In genomic region chr12:84407259-84407658, GRCm38 (mm10) we compare ENCODE assay signal across 16 mouse cellular contexts. TPM values are rescaled to one million over a fixed set of nuclear protein-coding genes. Genes with fewer than 3 reads are reported as not detected.
A peak's percentile ranks its signal among the peaks of the same experiment; 100 is the strongest.
DNase-seq lines count a peak whose midpoint lies in the region; ATAC-seq and TF ChIP-seq lines count a peak whose summit lies in the region.
"Had no signal": no experiment of that assay in that cellular context is flagged by ENCODE, and none has a peak within 500 bp of the region (broad histone marks: within the 10 kb centered on the region; RNA-seq: fewer than 3 reads in every experiment).

No protein-coding gene starts in this region.

- peak; percentile 21 for DNase-seq in cerebellum, adult 9-11 months
- no peak for DNase-seq in cerebellum, adult 2 months
- no peak for DNase-seq in liver, embryonic 14.5 days (ENCODE audit: low read depth in 3 of 3, low spot score in 3 of 3)
- peak; percentile 37 for DNase-seq in 416B (ENCODE audit: low read depth)
- peak; percentile 3 for DNase-seq in T-cell, adult 2 months (ENCODE audit: low spot score)
- DNase-seq in frontal cortex, adult 2 months (ENCODE audit: extremely low spot score in 1 of 2, low spot score in 1 of 2), result no peak
- DNase-seq in cerebellum, adult 9-10 months, result no peak
- DNase-seq: kidney, adult 8-10 months had no signal

- H3K4me2 ChIP-seq in liver, embryonic 14.5 days (ENCODE audit: low read depth), result peak overlapping the region; percentile 91; the same call in 1 of the 2 replicates
- H3K4me2 ChIP-seq in liver, embryonic 12.5 days, result no peak overlapping the region

- no peak for TF ChIP-seq POLR2A in cerebellum, adult 2 months (IDR thresholded peaks at IDR 0.05; ENCODE audit: borderline replicate concordance, insufficient read depth, low read length)

- no peak for ATAC-seq in liver, embryonic 14.5 days (ENCODE audit: insufficient read depth)
- ATAC-seq in liver, embryonic 12.5 days, result no peak

- H3K27ac ChIP-seq in cerebellum, adult 2 months (ENCODE audit: insufficient read depth, low read length), result no peak overlapping the region
- H3K27ac ChIP-seq in liver, embryonic 14.5 days, result no peak overlapping the region
- no peak overlapping the region for H3K27ac ChIP-seq in liver, embryonic 12.5 days
- H3K27ac ChIP-seq: embryonic facial prominence, embryonic 13.5 days; forebrain, embryonic 10.5 days; lung, embryonic 15.5 days; stomach, embryonic 15.5 days had no signal

- H3K9ac ChIP-seq in liver, embryonic 14.5 days (replicated peaks), result no peak overlapping the region
- no peak overlapping the region for H3K9ac ChIP-seq in liver, embryonic 12.5 days
- H3K9ac ChIP-seq: lung, embryonic 15.5 days; stomach, embryonic 15.5 days had no signal

- H3K4me3 ChIP-seq in cerebellum, adult 2 months (replicated peaks; ENCODE audit: insufficient read depth, low read depth, low read length), result no peak overlapping the region
- no peak overlapping the region for H3K4me3 ChIP-seq in liver, embryonic 14.5 days (ENCODE audit: insufficient read depth in 1 of 2, low read depth in 2 of 2, low read length in 2 of 2)
- no peak overlapping the region for H3K4me3 ChIP-seq in liver, embryonic 12.5 days

- 70% methylated on average over 4 of the region's 4 CpGs for WGBS in cerebellum, adult 2 months
- whole genome bisulfite sequencing in liver, embryonic 14.5 days (ENCODE audit: insufficient replicate concordance), result 49% methylated on average over 4 of the region's 4 CpGs
- WGBS in liver, embryonic 12.5 days (ENCODE audit: insufficient replicate concordance), result 56% methylated on average over 4 of the region's 4 CpGs

- H3K27me3 ChIP-seq in cerebellum, adult 2 months (ENCODE audit: control insufficient read depth, insufficient read depth, low read length), result no peaks in the 10 kb centered on the region
- H3K27me3 ChIP-seq in liver, embryonic 14.5 days (ENCODE audit: control insufficient read depth, insufficient read depth, low read length), result no peaks in the 10 kb centered on the region
- peaks cover 15% of the 10 kb centered on the region for H3K27me3 ChIP-seq in liver, embryonic 12.5 days (replicated peaks)
- H3K27me3 ChIP-seq: embryonic facial prominence, embryonic 13.5 days; heart, embryonic 15.5 days; hindbrain, embryonic 15.5 days; lung, embryonic 15.5 days; megakaryocyte, embryonic 14.5 days; stomach, embryonic 15.5 days had no signal

- TF ChIP-seq EP300 in liver, embryonic 14.5 days (IDR thresholded peaks at IDR 0.05; ENCODE audit: low read depth), result no peak

- TF ChIP-seq CTCF in cerebellum, adult 2 months (IDR thresholded peaks at IDR 0.05; ENCODE audit: borderline replicate concordance, insufficient read depth, low read depth, low read length), result no peak
- no peak for TF ChIP-seq CTCF in liver, embryonic 14.5 days (IDR thresholded peaks at IDR 0.05; ENCODE audit: low read depth)

- no peaks in the 10 kb centered on the region for H3K9me3 ChIP-seq in liver, embryonic 14.5 days (ENCODE audit: control insufficient read depth, low read length)
- H3K9me3 ChIP-seq in liver, embryonic 12.5 days (replicated peaks), result no peaks in the 10 kb centered on the region
- H3K9me3 ChIP-seq: embryonic facial prominence, embryonic 13.5 days; forebrain, embryonic 10.5 days; heart, embryonic 15.5 days; hindbrain, embryonic 15.5 days; lung, embryonic 15.5 days; megakaryocyte, embryonic 14.5 days; stomach, embryonic 15.5 days had no signal

- no peaks in the 10 kb centered on the region for H3K36me3 ChIP-seq in liver, embryonic 14.5 days (replicated peaks; ENCODE audit: control insufficient read depth, insufficient read depth, low read depth)
- H3K36me3 ChIP-seq in liver, embryonic 12.5 days, result no peaks in the 10 kb centered on the region
- H3K36me3 ChIP-seq: embryonic facial prominence, embryonic 13.5 days; forebrain, embryonic 10.5 days; heart, embryonic 15.5 days; hindbrain, embryonic 15.5 days; lung, embryonic 15.5 days; stomach, embryonic 15.5 days had no signal

- no peaks in the 10 kb centered on the region; the same call in 1 of the 2 replicates for H3K4me1 ChIP-seq in cerebellum, adult 2 months (ENCODE audit: control insufficient read depth, insufficient read depth, low read length)
- H3K4me1 ChIP-seq in liver, embryonic 14.5 days (replicated peaks; ENCODE audit: control insufficient read depth in 2 of 2, insufficient read depth in 2 of 2, low read length in 1 of 2), result peaks cover 4 to 8% of the 10 kb centered on the region in 2 experiments
- peaks cover 17% of the 10 kb centered on the region for H3K4me1 ChIP-seq in liver, embryonic 12.5 days

RNA-seq across cellular contexts. Expression of gene Entpd5, which starts 1.6 kb away (rescaled TPM):
- polyA plus RNA-seq in cerebellum, adult 2 months (2012; rRNA removed), result 26.2 and 29.0 TPM in 2 replicates
- 4.3 and 4.9 TPM in 2 replicates for polyA plus RNA-seq in liver, embryonic 14.5 days (2012; rRNA removed)
- 10.0 and 10.2 TPM in 2 replicates for polyA plus RNA-seq in liver, embryonic 14.5 days (2014; fragmentation: Nextera tagmentation; extraction: Ambion mirVana)
- 11.5 and 12.0 TPM in 2 replicates for polyA plus RNA-seq in liver, embryonic 12.5 days (2016; fragmentation: Nextera tagmentation; extraction: Ambion mirVana)
- 19.2 and 21.3 TPM in 2 replicates for polyA plus RNA-seq in frontal cortex, adult 2 months (2012; rRNA removed)

RNA-seq across cellular contexts. Expression of gene Bbof1, which starts 1.6 kb away (rescaled TPM):
- 4.3 and 4.4 TPM in 2 replicates for polyA plus RNA-seq in cerebellum, adult 2 months (2012; rRNA removed)
- polyA plus RNA-seq in liver, embryonic 14.5 days (2012; rRNA removed), result 0.12 and 0.33 TPM in 2 replicates
- 0.25 and 0.44 TPM in 2 replicates for polyA plus RNA-seq in liver, embryonic 14.5 days (2014; fragmentation: Nextera tagmentation; extraction: Ambion mirVana)
- 0.51 and 0.78 TPM in 2 replicates for polyA plus RNA-seq in liver, embryonic 12.5 days (2016; fragmentation: Nextera tagmentation; extraction: Ambion mirVana)
- 7.2 and 8.5 TPM in 2 replicates for polyA plus RNA-seq in frontal cortex, adult 2 months (2012; rRNA removed)

RNA-seq across cellular contexts. Expression of gene Rnf113a2, which starts 9.7 kb away (rescaled TPM):
- polyA plus RNA-seq in cerebellum, adult 2 months (2012; rRNA removed), result 17.6 and 20.2 TPM in 2 replicates
- 5.4 and 10.0 TPM in 2 replicates for polyA plus RNA-seq in liver, embryonic 14.5 days (2012; rRNA removed)
- polyA plus RNA-seq in liver, embryonic 14.5 days (2014; fragmentation: Nextera tagmentation; extraction: Ambion mirVana), result 12.8 and 13.2 TPM in 2 replicates
- polyA plus RNA-seq in liver, embryonic 12.5 days (2016; fragmentation: Nextera tagmentation; extraction: Ambion mirVana), result 17.7 and 18.2 TPM in 2 replicates
- 15.1 and 18.3 TPM in 2 replicates for polyA plus RNA-seq in frontal cortex, adult 2 months (2012; rRNA removed)

RNA-seq across cellular contexts. Expression of gene Aldh6a1, which starts 43.5 kb away (rescaled TPM):
- 39.4 and 43.7 TPM in 2 replicates for polyA plus RNA-seq in cerebellum, adult 2 months (2012; rRNA removed)
- 8.9 and 10.4 TPM in 2 replicates for polyA plus RNA-seq in liver, embryonic 14.5 days (2012; rRNA removed)
- 24.9 and 26.3 TPM in 2 replicates for polyA plus RNA-seq in liver, embryonic 14.5 days (2014; fragmentation: Nextera tagmentation; extraction: Ambion mirVana)
- 17.4 and 17.9 TPM in 2 replicates for polyA plus RNA-seq in liver, embryonic 12.5 days (2016; fragmentation: Nextera tagmentation; extraction: Ambion mirVana)
- 49.0 and 56.4 TPM in 2 replicates for polyA plus RNA-seq in frontal cortex, adult 2 months (2012; rRNA removed)

RNA-seq across cellular contexts. Expression of gene Lin52, which starts 44.0 kb away (rescaled TPM):
- 31.1 and 34.7 TPM in 2 replicates for polyA plus RNA-seq in cerebellum, adult 2 months (2012; rRNA removed)
- polyA plus RNA-seq in liver, embryonic 14.5 days (2012; rRNA removed), result 7.4 and 10.8 TPM in 2 replicates
- polyA plus RNA-seq in liver, embryonic 14.5 days (2014; fragmentation: Nextera tagmentation; extraction: Ambion mirVana), result 10.4 and 12.1 TPM in 2 replicates
- 15.3 and 15.5 TPM in 2 replicates for polyA plus RNA-seq in liver, embryonic 12.5 days (2016; fragmentation: Nextera tagmentation; extraction: Ambion mirVana)
- 37.1 and 40.9 TPM in 2 replicates for polyA plus RNA-seq in frontal cortex, adult 2 months (2012; rRNA removed)

Comparison
In these comparisons a context has a peak if more than half of its experiments do, and no peak if none do; other contexts are left out.
1. DNase-seq: peak in cerebellum, adult 9-11 months (single experiment), 416B (single experiment) and T-cell, adult 2 months (single experiment); none in cerebellum, adult 2 months (0 of 2), liver, embryonic 14.5 days (0 of 3), frontal cortex, adult 2 months (0 of 2) and cerebellum, adult 9-10 months (single experiment).